Mouse (Mus musculus) neural tube, embryonic 12.5 days (tissue): ENCODE data around the gene Capn5. TPM values are rescaled to one million over a fixed set of nuclear protein-coding genes. Genes with fewer than 3 reads are reported as not detected.

Source experiments
- ATAC-seq: fragments of 200-750 bp; cut with Nextera tagmentation; 2 replicates; pipeline ENCODE4 v1.8.0; 2017; ENCODE audit warnings: low read depth, mild to moderate bottlenecking, moderate TSS enrichment, moderate library complexity; ENCODE audit not compliant: low FRiP score
- H3K27ac ChIP-seq: fragments of 300-500 bp; sonication (generic); 2 replicates; pipeline ENCODE4 v1.5.1; 2016
- H3K27me3 ChIP-seq: fragments of 300-500 bp; sonication (generic); replicated peaks from 2 replicates; pipeline ENCODE4 v1.6.1; 2016; ENCODE audit warnings: mild to moderate bottlenecking
- H3K36me3 ChIP-seq: fragments of 300-500 bp; sonication (generic); 2 replicates; pipeline ENCODE4 v1.6.1; 2016; ENCODE audit warnings: mild to moderate bottlenecking
- H3K4me1 ChIP-seq: fragments of 300-500 bp; sonication (generic); 2 replicates; pipeline ENCODE4 v1.6.1; 2016
- H3K4me2 ChIP-seq: fragments of 300-500 bp; sonication (generic); replicated peaks from 2 replicates; pipeline ENCODE4 v1.6.1; 2016; ENCODE audit warnings: mild to moderate bottlenecking
- H3K4me3 ChIP-seq: fragments of 300-500 bp; sonication (generic); 2 replicates; pipeline ENCODE4 v1.5.1; 2016
- H3K9ac ChIP-seq: fragments of 300-500 bp; sonication (generic); 2 replicates; pipeline ENCODE4 v1.6.1; 2016; ENCODE audit warnings: mild to moderate bottlenecking
- H3K9me3 ChIP-seq: fragments of 300-500 bp; sonication (generic); 2 replicates; pipeline ENCODE4 v1.6.1; 2016; ENCODE audit warnings: mild to moderate bottlenecking
- WGBS: fragments of 180-500 bp; shearing (Covaris S2); methylation state at CpG from one replicate; pipeline ENCODE4 v1.1.7; 2016; 5-methylcytosine and 5-hydroxymethylcytosine counted together
- polyA plus RNA-seq: library from polyadenylated mRNA; unstranded; fragments of >200 nt; fragmentation: Nextera tagmentation; extraction: Ambion mirVana; gene quantifications from 2 replicates; pipeline ENCODE4 v1.2.1, GENCODE M21; 2016

Capn5 gene
- polyA plus RNA-seq, 1 experiment from 2014 or later, result 16.0 TPM

DNA sequence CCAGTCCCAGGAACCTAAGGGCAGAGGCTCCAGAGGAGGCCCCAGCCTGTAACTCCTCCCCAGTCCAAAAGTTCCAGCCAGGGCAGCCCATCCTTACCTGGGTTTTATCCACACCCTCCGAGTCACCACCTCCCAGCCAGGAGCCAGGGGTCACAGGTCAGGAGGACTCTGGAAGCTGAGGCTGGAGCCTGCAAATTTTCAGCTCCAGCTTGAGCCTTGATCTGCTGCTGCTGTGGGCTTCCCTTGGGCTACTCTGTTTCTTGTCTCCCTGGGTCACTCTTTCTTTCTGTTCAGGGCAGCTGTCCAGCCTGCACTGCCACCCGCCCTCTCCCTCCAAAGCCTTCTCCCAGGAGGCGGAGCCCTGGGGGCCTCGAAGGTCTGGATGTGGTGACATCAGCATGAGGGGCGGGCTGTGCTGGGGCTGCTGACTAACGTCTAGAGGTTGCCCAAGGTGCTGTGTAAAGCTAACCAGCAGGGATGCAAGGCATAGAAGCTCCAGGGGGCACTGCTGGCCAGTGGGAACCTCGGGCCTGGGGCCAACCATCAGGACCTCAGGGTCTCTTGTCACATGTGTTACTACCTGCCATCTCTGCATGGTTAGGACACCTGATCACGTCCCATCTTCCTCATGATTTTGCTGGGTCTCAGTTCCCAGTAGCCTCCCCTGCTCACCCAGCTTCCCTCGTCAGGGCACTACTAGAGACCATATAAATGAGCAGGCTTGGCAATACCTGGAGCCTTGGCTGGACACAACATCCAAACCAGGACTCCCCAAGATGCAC, 58.7 kb downstream of the Capn5 start, which contains the start of gene Myo7a:
Gene Myo7a (minus strand): TSS at position 346 of the 782 bp plus-strand sequence.
- no peak within 1 kb of the TSS for H3K27ac ChIP-seq
- ATAC-seq, result 0 out of 2 replicates have a peak, but pooled peaks have one; percentile 14
- peak within 1 kb of the TSS; percentile 19; the same call in 1 of the 2 replicates for H3K4me3 ChIP-seq
- no peaks in the 10 kb centered on the region for H3K36me3 ChIP-seq
- no peaks in the 10 kb centered on the region; the same call in 1 of the 2 replicates for H3K4me1 ChIP-seq
- H3K4me2 ChIP-seq, result peak within 1 kb of the TSS; percentile 54
- WGBS, result 33% methylated on average over 9 of the region's 9 CpGs
- no peaks in the 10 kb centered on the region for H3K9me3 ChIP-seq
- H3K27me3 ChIP-seq, result no peaks in the 10 kb centered on the region
- H3K9ac ChIP-seq, result no peak within 1 kb of the TSS

DNA sequence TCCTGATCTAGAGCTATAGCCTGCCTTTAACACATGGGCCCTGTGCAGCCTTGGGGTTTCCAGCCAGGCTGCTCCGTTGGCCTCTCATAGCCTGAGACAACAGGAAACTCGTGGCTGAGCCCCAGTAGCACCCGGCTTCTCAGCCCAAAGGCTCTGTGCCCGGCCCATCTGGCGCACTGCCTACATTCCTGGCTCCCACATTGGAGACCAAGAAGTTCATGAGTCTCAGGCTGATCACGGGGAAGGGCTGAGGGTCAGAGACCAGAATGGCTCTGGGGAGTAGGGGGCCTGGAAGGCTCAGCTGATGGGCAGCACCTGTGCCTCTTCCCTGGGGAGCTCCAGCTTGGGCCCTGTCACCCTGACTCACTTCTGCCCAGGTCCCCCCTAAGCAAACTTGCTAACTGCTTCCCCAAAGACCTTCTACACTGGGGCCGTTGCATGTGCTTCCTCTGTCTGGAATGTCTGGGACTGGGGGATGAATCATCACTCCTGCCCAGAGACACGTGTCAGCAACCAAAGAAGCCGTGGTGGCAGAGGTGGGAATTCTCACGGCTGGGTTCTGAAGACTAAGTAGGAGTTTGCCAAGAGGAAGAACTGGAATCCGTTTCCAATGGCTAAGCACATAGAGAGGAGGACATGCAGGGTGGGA, 60.9 kb downstream of the Capn5 start:
- 68% methylated on average over 11 of the region's 11 CpGs for WGBS
- Histone ChIP-seq H3K36me3 (no peaks in the 10 kb centered on the region), H3K9ac (no peak overlapping the region)

DNA sequence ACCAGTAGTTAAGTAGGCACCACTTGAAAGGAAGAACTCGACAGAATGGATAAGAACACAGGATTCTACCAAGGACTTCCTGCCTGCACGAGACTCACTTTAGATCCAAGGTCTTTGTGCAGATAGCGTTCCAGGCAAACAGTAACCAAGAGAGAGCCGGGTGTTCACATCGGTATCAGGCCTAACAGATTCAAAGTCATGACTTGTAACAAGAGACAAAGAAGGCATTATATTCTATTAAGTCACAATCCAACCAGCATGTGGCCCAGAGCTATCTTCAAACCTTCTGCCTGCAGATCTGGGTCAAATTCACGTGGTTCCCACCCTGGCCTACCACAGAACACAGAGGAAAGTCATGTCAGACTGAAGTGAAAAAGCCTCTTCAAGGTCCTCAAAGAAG, 63.4 kb downstream of the Capn5 start:
- WGBS, result 73% methylated on average over 6 of the region's 6 CpGs
- no peak for ATAC-seq
- H3K27me3 ChIP-seq, result peaks cover 18% of the 10 kb centered on the region
- no peak overlapping the region for H3K27ac ChIP-seq
- H3K9ac ChIP-seq, result no peak overlapping the region
- H3K36me3 ChIP-seq, result no peaks in the 10 kb centered on the region
- H3K4me2 ChIP-seq, result no peak overlapping the region
- peaks cover 9% of the 10 kb centered on the region for H3K4me1 ChIP-seq
- H3K9me3 ChIP-seq, result no peaks in the 10 kb centered on the region
- H3K4me3 ChIP-seq, result no peak overlapping the region

More for the DNA sequence above, 60.9 kb downstream of the Capn5 start:
- no peaks in the 10 kb centered on the region for H3K9me3 ChIP-seq
- no peak overlapping the region for H3K27ac ChIP-seq
- peaks cover 6% of the 10 kb centered on the region; the same call in 1 of the 2 replicates for H3K27me3 ChIP-seq
- no peaks in the 10 kb centered on the region; the same call in 1 of the 2 replicates for H3K4me1 ChIP-seq
- ATAC-seq, result no peak
- H3K4me2 ChIP-seq, result no peak overlapping the region
- no peak overlapping the region for H3K4me3 ChIP-seq

DNA sequence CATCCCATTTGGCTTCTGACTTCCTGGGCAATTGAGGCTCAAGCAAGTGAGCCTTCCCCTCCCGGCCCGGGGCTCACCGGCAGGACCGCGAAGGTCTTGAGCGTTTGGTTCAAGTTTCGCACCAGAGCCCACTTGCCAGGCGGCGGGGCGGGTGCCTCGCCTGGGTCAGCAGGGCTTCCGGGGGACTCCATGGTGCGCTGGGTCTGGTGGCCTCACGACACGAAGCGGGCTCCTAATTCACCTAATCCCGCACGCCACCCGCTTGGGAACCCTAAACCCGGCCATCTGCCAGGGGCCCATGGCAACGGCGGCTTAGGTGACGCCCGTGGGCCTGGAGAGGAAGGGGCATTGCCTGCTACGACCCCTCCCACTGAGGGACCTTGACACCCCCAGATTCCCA, 66.8 kb downstream of the Capn5 start:
- no peaks in the 10 kb centered on the region for H3K9me3 ChIP-seq
- peaks cover 18% of the 10 kb centered on the region for H3K27me3 ChIP-seq
- no peaks in the 10 kb centered on the region for H3K36me3 ChIP-seq
- H3K27ac ChIP-seq, result no peak overlapping the region
- no peak overlapping the region for H3K4me3 ChIP-seq
- WGBS, result 5% methylated on average over 25 of the region's 25 CpGs
- H3K4me2 ChIP-seq, result peak overlapping the region; percentile 52
- no peak for ATAC-seq
- peaks cover 9% of the 10 kb centered on the region for H3K4me1 ChIP-seq
- H3K9ac ChIP-seq, result 0 out of 2 replicates have a peak overlapping the region, but pooled peaks have one; percentile 35

DNA sequence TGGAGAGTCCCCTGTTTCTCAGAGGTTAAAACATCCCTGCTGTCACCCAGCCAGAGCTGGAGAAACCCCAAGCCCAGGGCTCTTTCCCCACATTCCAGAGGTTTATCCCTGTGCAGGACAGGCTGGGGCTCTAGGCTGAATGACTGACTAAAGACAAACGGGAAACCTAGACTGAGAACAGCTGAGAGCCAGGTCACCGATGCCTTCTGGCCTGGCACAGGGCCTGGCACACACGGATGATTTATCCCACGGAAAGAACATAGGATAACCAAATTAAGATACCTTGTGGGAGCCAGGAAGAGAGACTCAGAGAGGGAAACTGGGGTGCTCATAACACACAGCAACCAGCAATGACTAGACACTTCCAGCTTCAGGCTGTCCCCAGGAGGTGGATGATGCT, 68.3 kb downstream of the Capn5 start:
- H3K4me2 ChIP-seq, result no peak overlapping the region
- ATAC-seq, result no peak
- 85% methylated on average over 4 of the region's 4 CpGs for WGBS
- no peaks in the 10 kb centered on the region for H3K9me3 ChIP-seq
- H3K27ac ChIP-seq, result no peak overlapping the region
- H3K4me1 ChIP-seq, result peaks cover 9% of the 10 kb centered on the region
- H3K9ac ChIP-seq, result no peak overlapping the region
- H3K4me3 ChIP-seq, result no peak overlapping the region
- no peaks in the 10 kb centered on the region for H3K36me3 ChIP-seq
- peaks cover 18% of the 10 kb centered on the region for H3K27me3 ChIP-seq

DNA sequence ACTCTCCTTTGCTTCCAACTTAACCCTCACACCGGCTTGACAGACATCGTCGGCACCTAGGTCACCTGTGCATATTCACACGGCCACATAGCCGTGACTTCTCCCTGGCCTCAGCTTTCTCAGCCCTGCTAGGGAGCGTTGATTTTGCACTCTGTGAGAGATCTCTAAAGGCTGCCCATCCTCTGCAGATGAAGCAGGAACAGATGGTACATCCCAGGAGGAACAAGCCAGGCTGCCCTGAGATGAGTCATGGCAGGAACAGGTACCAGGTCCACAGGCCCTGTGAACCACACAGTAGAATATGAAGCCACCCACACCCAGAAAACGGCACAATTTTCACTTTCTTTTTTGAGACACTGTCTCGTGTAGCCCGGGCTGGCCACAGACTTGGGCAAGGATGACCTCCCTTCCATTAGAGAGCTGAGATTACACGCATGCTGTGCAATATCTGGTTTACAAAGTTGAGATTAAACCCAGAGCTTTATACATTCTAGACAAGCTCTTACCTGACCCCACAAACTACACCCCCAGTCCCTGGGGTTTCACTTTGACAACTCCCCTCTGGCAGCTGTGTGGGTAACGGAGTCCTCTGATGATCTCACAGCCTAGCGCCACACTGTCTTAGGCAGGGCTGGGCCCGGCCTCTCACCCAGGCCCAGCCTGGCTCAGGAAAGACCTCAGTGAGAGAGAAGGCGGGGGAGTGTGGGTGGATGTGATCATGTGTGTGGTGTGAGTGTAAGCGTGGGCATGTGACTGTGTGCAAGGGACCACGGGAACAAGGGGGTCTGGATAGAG, 69.2 kb downstream of the Capn5 start:
- Histone ChIP-seq H3K27ac (no peak overlapping the region), H3K4me2 (no peak overlapping the region), H3K27me3 (peaks cover 18% of the 10 kb centered on the region), H3K4me3 (no peak overlapping the region), H3K9me3 (no peaks in the 10 kb centered on the region), H3K9ac (no peak overlapping the region), H3K4me1 (peaks cover 9% of the 10 kb centered on the region), H3K36me3 (no peaks in the 10 kb centered on the region)
- WGBS, result 88% methylated on average over 16 of the region's 16 CpGs
- ATAC-seq, result no peak

DNA sequence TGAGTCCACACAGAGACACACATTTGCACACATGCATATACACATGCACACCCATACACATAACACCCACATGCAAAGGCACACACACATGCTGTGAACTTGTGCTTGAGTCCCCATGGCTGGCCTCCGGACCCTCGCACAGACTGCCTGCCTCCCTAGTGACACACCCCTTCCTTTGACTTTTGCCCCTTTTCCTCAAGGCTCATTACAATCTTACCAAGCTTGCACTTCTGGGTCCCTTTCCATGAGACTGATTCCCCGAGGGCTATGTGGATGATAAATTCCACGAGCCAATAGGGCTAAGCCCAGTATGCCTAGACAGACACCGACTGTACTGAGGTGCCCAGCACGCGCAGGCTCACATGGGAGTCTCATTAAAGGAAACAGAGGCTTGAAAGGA, 71.8 kb downstream of the Capn5 start:
- 90% methylated on average over 7 of the region's 7 CpGs for WGBS
- Histone ChIP-seq H3K9ac (no peak overlapping the region), H3K27ac (no peak overlapping the region), H3K9me3 (no peaks in the 10 kb centered on the region), H3K27me3 (peaks cover 6% of the 10 kb centered on the region), H3K4me3 (no peak overlapping the region), H3K4me2 (no peak overlapping the region), H3K36me3 (no peaks in the 10 kb centered on the region), H3K4me1 (peaks cover 15% of the 10 kb centered on the region)
- no peak for ATAC-seq

DNA sequence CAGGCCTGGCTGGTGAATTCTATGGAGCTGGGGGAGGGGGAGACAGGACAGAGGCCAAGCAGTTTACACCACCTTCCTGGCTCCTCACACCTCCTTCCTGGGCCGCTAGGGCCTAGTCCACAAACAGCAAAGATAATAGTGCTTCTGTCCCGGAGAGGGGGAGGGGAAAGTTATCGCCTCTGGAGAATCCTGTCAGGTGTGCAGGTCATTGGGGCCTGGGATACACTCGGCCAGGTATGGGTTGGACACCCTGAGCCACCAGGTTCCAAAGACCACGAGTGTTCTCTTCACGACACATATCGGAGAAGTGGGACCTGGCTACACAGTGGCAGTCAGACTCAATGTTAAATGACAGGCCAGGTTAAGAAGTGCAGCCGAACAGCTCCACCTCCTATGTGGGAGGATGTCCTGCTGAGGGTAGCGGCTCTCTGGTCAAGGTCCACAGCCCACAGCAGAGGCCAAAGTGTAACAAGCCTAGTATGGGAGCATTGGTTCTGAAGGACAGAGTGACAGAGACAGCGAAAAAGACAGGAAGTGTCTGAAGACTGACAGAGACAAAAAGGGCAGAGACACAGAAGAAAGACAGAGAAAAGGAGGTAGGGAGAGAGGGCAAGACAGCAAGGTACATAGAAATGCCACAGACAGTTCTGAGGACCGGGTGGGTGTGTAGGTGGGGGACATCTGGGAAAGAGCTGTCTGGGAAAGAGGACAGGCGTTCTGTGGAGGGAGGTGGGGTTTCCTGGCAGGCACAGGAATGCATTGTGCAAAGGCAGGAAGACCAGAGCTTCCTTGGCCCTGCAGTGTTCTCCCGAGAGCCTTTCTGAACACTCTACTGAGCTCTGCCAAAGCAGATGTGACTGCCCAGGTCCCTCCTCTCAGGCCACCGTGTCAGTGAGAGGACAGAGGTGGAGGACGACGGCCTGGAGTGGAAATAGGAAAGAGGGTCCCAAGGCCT, 73.3 kb downstream of the Capn5 start:
- H3K27me3 ChIP-seq, result no peaks in the 10 kb centered on the region
- H3K9me3 ChIP-seq, result no peaks in the 10 kb centered on the region
- H3K27ac ChIP-seq, result no peak overlapping the region
- H3K4me1 ChIP-seq, result 0 out of 2 replicates have a peak, but pooled peaks cover 8% of the 10 kb centered on the region
- 60% methylated on average over 16 of the region's 16 CpGs for WGBS
- H3K36me3 ChIP-seq, result no peaks in the 10 kb centered on the region
- no peak for ATAC-seq
- no peak overlapping the region for H3K4me3 ChIP-seq
- no peak overlapping the region for H3K4me2 ChIP-seq
- no peak overlapping the region for H3K9ac ChIP-seq

DNA sequence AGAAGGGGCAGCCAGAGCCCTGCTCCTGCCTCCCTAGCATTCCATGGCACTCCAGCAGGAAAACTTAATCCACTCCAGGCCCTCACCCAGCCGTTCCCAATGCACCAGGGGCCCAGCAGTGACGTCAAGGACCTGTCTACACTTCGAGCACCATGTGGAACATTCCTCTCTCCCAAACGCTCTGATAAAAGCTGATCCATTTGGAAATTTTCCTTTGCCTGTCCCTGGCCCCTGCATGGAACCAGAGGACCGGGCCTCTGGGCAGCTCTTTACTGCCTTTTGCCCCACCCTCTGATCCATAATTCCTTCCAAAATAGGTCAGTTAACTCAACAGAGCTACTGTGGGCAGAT, 74.2 kb downstream of the Capn5 start:
- no peak overlapping the region; the same call in 1 of the 2 replicates for H3K4me2 ChIP-seq
- no peak overlapping the region for H3K27ac ChIP-seq
- 71% methylated on average over 5 of the region's 5 CpGs for WGBS
- H3K9me3 ChIP-seq, result no peaks in the 10 kb centered on the region
- no peak for ATAC-seq
- no peaks in the 10 kb centered on the region for H3K27me3 ChIP-seq
- H3K36me3 ChIP-seq, result no peaks in the 10 kb centered on the region
- H3K9ac ChIP-seq, result no peak overlapping the region
- H3K4me3 ChIP-seq, result no peak overlapping the region
- 0 out of 2 replicates have a peak, but pooled peaks cover 8% of the 10 kb centered on the region for H3K4me1 ChIP-seq

DNA sequence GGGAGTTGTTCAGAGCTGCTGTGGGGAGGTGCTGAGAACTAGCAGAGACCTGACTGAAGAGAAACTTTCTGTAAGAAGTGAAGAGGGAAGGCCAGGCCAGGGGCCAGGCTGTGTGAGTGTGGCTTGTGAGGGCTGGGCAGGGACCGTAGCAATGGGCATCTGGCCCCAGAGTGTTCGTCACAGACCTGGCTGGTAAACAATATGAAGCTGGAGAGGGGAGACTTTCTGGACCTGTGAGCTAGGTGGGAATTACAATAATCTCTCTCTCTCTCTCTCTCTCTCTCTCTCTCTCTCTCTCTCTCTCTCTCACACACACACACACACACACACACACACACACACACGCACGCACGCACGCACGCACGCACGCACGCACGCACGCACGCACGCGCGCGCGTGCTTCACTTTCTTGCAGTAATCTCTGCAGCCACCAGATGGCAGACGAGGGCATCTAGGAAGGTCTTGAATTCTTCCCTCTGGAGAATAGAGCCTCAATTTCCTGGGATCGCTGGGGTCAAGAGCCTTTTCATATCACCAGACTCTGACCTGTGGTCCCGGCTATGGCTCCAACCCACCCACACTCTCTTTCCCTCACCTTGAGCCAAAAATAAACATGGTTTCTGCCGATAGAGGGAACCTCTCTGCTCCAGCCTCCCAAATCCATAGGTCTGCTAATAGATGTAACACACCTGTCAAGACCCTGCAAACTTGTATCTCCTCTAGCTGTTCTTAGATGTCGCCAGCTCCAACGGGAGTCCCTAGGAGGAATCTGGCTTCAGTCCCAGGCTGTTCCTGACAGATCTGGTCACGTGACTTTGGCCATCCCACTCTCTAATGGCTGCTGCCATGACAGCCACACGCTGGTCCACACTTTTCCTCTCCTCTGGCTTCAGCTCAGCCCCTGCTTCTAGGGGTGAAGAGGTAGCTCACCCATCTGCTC, 74.8 kb downstream of the Capn5 start:
- Histone ChIP-seq H3K4me2 (peak overlapping the region; percentile 57), H3K9me3 (no peaks in the 10 kb centered on the region), H3K9ac (peak overlapping the region; percentile 42; the same call in 1 of the 2 replicates), H3K36me3 (no peaks in the 10 kb centered on the region), H3K27ac (no peak overlapping the region), H3K4me3 (peak overlapping the region; percentile 10; the same call in 1 of the 2 replicates), H3K4me1 (0 out of 2 replicates have a peak, but pooled peaks cover 8% of the 10 kb centered on the region), H3K27me3 (no peaks in the 10 kb centered on the region)
- 15% methylated on average over 24 of the region's 26 CpGs for WGBS
- peak; percentile 77 for ATAC-seq
